Mouse (Mus musculus): ENCODE data around the gene Fam43a. TPM values are rescaled to one million over a fixed set of nuclear protein-coding genes. Genes with fewer than 3 reads are reported as not detected.

The Fam43a gene
- total and polyA plus RNA-seq, 2 experiments from 2014 or later, result 17.1 to 40.6 TPM

- Histone ChIP-seq H3K36me3 (replicated peaks; ENCODE audit: control insufficient read depth, insufficient read depth, low read length) (peaks cover 30% of the 10 kb centered on the region), H3K4me2 (ENCODE audit: low read depth, low read length) (peak within 1 kb of the TSS; percentile 97), H3K4me1 (ENCODE audit: control insufficient read depth, insufficient read depth) (peaks cover 11% of the 10 kb centered on the region), H3K27me3 (ENCODE audit: control insufficient read depth, insufficient read depth, low read length) (no peaks in the 10 kb centered on the region), H3K9ac (replicated peaks; ENCODE audit: low read depth, low read length) (peak within 1 kb of the TSS; percentile 85), H3K27ac (ENCODE audit: low read depth) (peak within 1 kb of the TSS; percentile 85), H3K9me3 (replicated peaks; ENCODE audit: control insufficient read depth, low read length) (no peaks in the 10 kb centered on the region), H3K4me3 (ENCODE audit: low read depth, low read length) (peak within 1 kb of the TSS; percentile 86)
- TF ChIP-seq CTCF (IDR thresholded peaks at IDR 0.05; ENCODE audit: low read depth) (peak; percentile 40), EP300 (IDR thresholded peaks at IDR 0.05; ENCODE audit: low read depth) (peak; percentile 76)
- DNase-seq (ENCODE audit: low spot score) (peak; percentile 93), ATAC-seq (ENCODE audit: insufficient read depth, low read depth) (peak; percentile 96)
- WGBS, result 4% methylated on average over 35 of the region's 35 CpGs
These were observed 11.8 kb upstream of the Fam43a start, which contains the start of gene Lsg1 for GRCm38 (mm10) chr16:30587494-30588327. Gene Lsg1, minus strand, starts transcription at chr16:30587592.

DNA sequence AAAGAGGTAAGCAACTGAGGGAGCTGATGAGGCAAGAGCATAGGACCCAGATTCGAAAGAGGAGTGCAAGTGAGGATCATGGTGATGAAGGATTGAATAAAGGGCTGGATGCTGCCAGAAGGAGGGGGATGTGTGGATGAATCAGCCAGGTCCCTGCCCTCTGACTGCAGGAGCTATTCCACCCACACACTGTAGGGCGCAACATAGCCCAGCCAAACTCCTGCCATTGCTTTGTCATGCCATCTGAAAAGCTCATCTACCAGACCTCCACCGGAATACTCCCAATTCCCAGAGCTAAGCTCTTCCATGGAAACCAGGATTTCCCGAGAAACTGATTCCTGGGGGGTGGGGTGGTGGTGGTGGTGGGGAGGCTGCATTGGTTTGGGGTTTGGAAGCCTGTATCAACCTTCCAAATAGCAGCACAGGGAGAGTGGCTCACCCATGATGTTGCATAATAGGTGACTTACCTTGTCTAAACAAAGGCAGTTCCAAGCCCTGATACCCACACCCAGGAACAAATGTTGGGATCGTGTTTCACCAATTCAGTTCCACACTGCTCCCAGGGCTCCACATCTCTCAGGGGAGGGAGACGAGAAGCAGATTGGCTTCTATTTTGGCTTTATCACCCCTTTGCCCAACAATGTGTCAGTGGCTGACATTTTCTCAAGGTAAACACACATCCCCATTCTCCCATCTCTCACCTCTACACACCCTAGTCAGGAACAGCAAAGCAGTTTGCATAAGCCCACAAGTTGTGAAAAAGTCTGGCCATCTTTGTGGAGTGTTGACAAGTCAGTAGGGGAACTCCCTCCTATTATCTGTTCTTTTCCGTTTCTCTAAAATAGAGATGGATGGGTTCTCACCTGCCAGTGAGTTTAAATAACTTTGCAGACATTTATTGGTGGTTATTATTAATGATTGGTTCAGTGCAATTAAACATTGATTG is 9.0 kb upstream of the Fam43a start:
- peak; percentile 26 for TF ChIP-seq CTCF (IDR thresholded peaks at IDR 0.05; ENCODE audit: low read depth)
- no peak for TF ChIP-seq EP300 (IDR thresholded peaks at IDR 0.05; ENCODE audit: low read depth)
- Histone ChIP-seq H3K27me3 (ENCODE audit: control insufficient read depth, insufficient read depth, low read length) (no peaks in the 10 kb centered on the region), H3K27ac (ENCODE audit: low read depth) (no peak overlapping the region), H3K4me1 (ENCODE audit: control insufficient read depth, insufficient read depth) (peaks cover 11% of the 10 kb centered on the region), H3K9ac (replicated peaks; ENCODE audit: low read depth, low read length) (no peak overlapping the region), H3K9me3 (replicated peaks; ENCODE audit: control insufficient read depth, low read length) (no peaks in the 10 kb centered on the region), H3K4me2 (ENCODE audit: low read depth, low read length) (no peak overlapping the region), H3K36me3 (replicated peaks; ENCODE audit: control insufficient read depth, insufficient read depth, low read length) (0 out of 2 replicates have a peak, but pooled peaks cover 2% of the 10 kb centered on the region), H3K4me3 (ENCODE audit: low read depth, low read length) (no peak overlapping the region)
- DNase-seq (ENCODE audit: low spot score) (no peak), ATAC-seq (ENCODE audit: insufficient read depth, low read depth) (no peak)
- 19% methylated on average over 7 of the region's 7 CpGs for WGBS

DNA sequence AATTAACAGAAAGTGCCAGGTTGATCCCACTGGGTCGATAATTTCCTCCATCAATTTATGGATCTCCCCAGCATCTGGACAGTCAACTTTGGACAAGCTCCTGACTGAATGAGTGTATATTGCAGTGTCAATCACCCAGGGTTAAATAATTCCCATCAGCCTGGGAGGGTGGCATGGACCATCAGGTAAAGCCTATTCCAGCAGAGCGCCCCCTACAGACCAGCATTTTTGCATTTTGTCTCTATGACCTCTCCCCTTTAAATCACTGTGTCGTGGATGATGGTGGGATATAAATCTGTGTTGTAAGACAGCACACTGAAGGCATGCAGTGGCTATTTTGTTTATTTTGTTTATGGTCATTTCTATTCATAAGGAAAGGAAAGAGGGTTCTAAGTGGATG is 7.5 kb upstream of the Fam43a start:
- Histone ChIP-seq H3K9ac (replicated peaks; ENCODE audit: low read depth, low read length) (no peak overlapping the region), H3K4me2 (ENCODE audit: low read depth, low read length) (no peak overlapping the region), H3K4me1 (ENCODE audit: control insufficient read depth, insufficient read depth) (peaks cover 3% of the 10 kb centered on the region), H3K36me3 (replicated peaks; ENCODE audit: control insufficient read depth, insufficient read depth, low read length) (no peaks in the 10 kb centered on the region), H3K4me3 (ENCODE audit: low read depth, low read length) (no peak overlapping the region), H3K27me3 (ENCODE audit: control insufficient read depth, insufficient read depth, low read length) (no peaks in the 10 kb centered on the region), H3K27ac (ENCODE audit: low read depth) (no peak overlapping the region), H3K9me3 (replicated peaks; ENCODE audit: control insufficient read depth, low read length) (no peaks in the 10 kb centered on the region)
- WGBS, result 40% methylated on average over 3 of the region's 3 CpGs
- ATAC-seq (ENCODE audit: insufficient read depth, low read depth) (no peak), DNase-seq (ENCODE audit: low spot score) (no peak)
- TF ChIP-seq CTCF (IDR thresholded peaks at IDR 0.05; ENCODE audit: low read depth) (no peak), EP300 (IDR thresholded peaks at IDR 0.05; ENCODE audit: low read depth) (no peak)

DNA sequence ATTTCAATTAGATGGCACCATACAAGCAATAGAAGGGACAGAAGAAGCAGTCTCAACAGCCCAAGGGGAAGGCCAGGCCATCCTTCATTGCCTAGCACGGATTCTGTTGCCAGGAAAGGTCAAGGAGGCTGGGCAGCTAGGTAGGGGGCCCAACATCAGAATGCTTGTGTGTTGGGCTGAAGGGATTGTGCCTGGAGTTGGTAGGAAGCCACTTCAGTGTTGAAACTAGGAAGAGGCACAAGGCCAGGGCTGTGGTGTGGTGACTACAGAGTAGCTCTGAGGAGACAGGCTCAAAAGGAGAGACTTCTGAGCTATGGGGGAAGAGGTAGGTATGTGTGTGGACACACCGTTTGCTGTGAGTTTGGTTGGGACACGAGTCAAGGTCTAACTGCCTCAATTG is 4.2 kb upstream of the Fam43a start:
- no peak overlapping the region for H3K4me2 ChIP-seq (ENCODE audit: low read depth, low read length)
- DNase-seq (ENCODE audit: low spot score), result no peak
- ATAC-seq (ENCODE audit: insufficient read depth, low read depth), result no peak
- H3K9me3 ChIP-seq (replicated peaks; ENCODE audit: control insufficient read depth, low read length), result no peaks in the 10 kb centered on the region
- H3K4me3 ChIP-seq (ENCODE audit: low read depth, low read length), result no peak overlapping the region
- no peak overlapping the region for H3K9ac ChIP-seq (replicated peaks; ENCODE audit: low read depth, low read length)
- TF ChIP-seq EP300 (IDR thresholded peaks at IDR 0.05; ENCODE audit: low read depth) (no peak), CTCF (IDR thresholded peaks at IDR 0.05; ENCODE audit: low read depth) (no peak)
- H3K27me3 ChIP-seq (ENCODE audit: control insufficient read depth, insufficient read depth, low read length), result no peaks in the 10 kb centered on the region
- no peak overlapping the region for H3K27ac ChIP-seq (ENCODE audit: low read depth)
- WGBS, result 45% methylated on average over 3 of the region's 3 CpGs
- no peaks in the 10 kb centered on the region for H3K36me3 ChIP-seq (replicated peaks; ENCODE audit: control insufficient read depth, insufficient read depth, low read length)
- H3K4me1 ChIP-seq (ENCODE audit: control insufficient read depth, insufficient read depth), result 0 out of 2 replicates have a peak, but pooled peaks cover 4% of the 10 kb centered on the region

DNA sequence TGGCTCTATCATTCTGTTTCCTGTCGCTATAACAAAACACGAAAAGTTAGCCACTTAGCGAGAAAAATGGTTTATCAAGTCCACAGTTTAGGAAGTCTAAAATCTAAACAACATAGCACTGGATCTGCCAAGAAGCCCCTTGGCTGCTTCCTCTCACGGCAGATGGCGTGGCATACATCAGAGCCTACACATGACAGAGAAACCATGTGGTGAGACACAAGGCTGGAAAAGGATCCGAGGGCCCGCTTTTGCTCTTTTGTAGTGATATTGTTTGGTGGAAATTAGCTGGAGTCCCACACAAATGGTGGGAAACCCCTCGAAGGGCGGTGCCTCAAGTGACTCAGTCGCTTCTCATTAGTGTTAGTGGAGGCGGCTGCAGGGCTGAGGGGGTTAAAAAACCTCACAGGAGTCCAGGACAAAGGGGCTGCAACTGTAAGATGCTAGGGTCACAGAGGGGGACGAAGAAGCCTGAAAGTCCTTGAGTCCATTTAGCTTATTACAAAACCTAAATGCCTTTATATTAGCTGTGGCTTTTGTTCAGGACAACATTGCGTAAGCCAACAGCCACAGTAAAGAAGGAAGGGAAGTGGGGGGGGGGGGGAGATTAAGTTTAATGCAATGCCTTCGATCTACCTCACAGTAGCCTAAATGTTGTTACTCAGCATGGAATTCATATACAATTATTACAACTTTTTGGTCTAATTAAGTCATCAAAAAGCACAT is 3.5 kb upstream of the Fam43a start:
- Histone ChIP-seq H3K27me3 (ENCODE audit: control insufficient read depth, insufficient read depth, low read length) (no peaks in the 10 kb centered on the region), H3K4me1 (ENCODE audit: control insufficient read depth, insufficient read depth) (peaks cover 4% of the 10 kb centered on the region; the same call in 1 of the 2 replicates), H3K27ac (ENCODE audit: low read depth) (no peak overlapping the region), H3K4me3 (ENCODE audit: low read depth, low read length) (no peak overlapping the region), H3K9me3 (replicated peaks; ENCODE audit: control insufficient read depth, low read length) (no peaks in the 10 kb centered on the region), H3K36me3 (replicated peaks; ENCODE audit: control insufficient read depth, insufficient read depth, low read length) (no peaks in the 10 kb centered on the region), H3K9ac (replicated peaks; ENCODE audit: low read depth, low read length) (no peak overlapping the region), H3K4me2 (ENCODE audit: low read depth, low read length) (no peak overlapping the region)
- no peak for TF ChIP-seq CTCF (IDR thresholded peaks at IDR 0.05; ENCODE audit: low read depth)
- TF ChIP-seq EP300 (IDR thresholded peaks at IDR 0.05; ENCODE audit: low read depth), result no peak
- WGBS, result 69% methylated on average over 14 of the region's 14 CpGs
- no peak for DNase-seq (ENCODE audit: low spot score)
- ATAC-seq (ENCODE audit: insufficient read depth, low read depth), result no peak
